Mouse (Mus musculus) frontal cortex, adult (tissue): ENCODE measurements around the gene 1700067K01Rik.

ENCODE experiments used
- ATAC-seq: cut with Nextera tagmentation; 2 replicates; pipeline ENCODE4 v1.9.2; 2017; ENCODE audit warnings: mild to moderate bottlenecking, moderate library complexity, mixed read lengths; ENCODE audit not compliant: low TSS enrichment

Gene 1700067K01Rik

GRCm38 (mm10) chr8:84048171-84048570 is 46.9 kb downstream of the 1700067K01Rik start:
- no peak for ATAC-seq

- ATAC-seq: no peak
Measured at GRCm38 (mm10) chr8:84052746-84053145, 51.4 kb downstream of the 1700067K01Rik start.

GRCm38 (mm10) chr8:84053229-84053628 is 51.9 kb downstream of the 1700067K01Rik start:
- ATAC-seq: no peak
